Mouse (Mus musculus): ENCODE measurements at regions not wholly inside any gene's neighbourhood (a gene's known extent, or its start where the extent isn't known, plus 50 kb on each side); places are given as distances from the start of the nearest gene placed in this dataset.

DNA sequence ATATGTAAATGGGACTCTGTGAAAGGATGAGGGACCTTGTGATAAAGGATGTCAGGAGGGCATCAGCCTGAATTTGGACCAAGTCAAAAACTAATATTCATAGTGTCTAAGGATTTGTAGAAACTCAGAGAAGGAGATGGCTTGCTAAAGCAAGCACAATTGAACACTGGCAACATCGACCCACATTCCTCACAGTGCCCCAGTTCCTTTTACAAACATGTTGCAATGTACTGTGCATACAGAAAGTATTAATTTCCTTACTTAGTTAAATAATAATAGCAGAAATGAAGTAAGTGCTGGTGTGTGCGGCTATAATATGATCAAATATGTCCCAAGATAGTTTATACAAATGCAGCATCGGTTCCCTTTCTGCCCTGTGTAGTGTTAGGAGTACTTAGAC, 841.3 kb upstream of the Lrrc6 start:
- no peak for DNase-seq (ENCODE audit: low spot score in 2 of 2)
- intact Hi-C loops (cut with DNase I): no loop called here

DNA sequence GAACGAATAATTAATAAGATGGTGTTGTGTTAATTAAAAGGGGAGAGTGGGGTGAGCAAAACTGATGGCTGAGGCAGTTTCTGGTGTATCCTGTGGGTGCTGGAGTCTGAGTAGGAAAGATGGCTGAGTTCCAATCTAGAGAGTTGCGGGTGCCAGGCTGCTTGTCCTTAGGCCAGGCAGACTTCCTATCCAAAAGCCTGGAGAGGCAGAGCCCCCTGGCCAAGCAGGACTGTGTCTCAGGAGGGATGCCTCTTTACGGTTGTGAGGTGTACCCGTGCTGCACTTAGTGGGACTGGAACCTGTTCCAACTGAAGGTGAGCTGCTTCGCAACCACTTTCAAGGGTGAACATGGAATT, 836.3 kb upstream of the Lrrc6 start:
- DNase-seq (ENCODE audit: low spot score in 2 of 2): no peak
- intact Hi-C loops (cut with DNase I): no loop called here

- DNase-seq (ENCODE audit: low spot score in 2 of 2): no peak
- intact Hi-C loops (cut with DNase I): no loop called here
Observed at GRCm38 (mm10) chr15:67336294-67337039, 835.8 kb upstream of the Lrrc6 start.

- intact Hi-C loops (cut with DNase I): no loop called here
- no peak for DNase-seq (ENCODE audit: low spot score in 2 of 2)
Observed at GRCm38 (mm10) chr15:67332521-67332920, 831.8 kb upstream of the Lrrc6 start.

DNA sequence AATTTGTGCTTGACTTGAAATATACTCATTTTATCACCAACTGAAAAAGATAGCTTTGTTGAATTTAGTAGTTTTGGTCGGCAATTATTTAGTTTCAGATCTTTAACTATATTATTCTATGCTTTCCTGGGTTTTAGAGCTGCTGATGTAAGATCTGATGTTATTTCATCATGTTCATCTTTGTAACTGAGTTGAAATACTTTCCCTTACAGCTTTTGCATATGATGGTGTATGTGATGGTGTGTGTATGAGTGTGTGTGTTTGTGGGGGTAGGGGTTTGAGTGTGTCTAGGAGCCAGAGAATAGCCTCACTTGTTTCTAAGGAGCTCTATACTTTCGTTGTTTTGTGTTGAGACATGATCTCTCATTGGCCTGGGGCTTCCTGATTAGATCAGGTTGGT, 819.6 kb upstream of the Lrrc6 start:
- intact Hi-C loops (cut with DNase I): no loop called here
- DNase-seq (ENCODE audit: low spot score in 2 of 2): no peak

DNA sequence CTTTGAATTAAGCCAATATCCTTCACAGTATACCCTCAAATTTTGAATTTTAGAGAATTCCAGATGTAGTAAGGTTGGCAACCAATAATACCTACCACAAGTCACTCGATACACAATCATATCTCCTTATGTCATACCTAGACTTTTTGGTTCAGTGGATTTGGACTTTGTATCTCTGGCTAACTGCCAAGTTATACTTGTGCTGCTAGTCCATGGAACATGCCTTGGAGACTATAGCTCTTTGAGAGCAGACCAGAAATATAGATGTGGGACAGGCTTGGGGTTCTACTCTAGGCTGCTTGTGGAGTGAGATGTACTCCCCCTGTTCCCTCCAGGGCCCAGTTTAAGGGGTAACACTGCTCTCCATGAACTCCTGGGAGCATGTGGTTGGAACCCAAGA, 814.5 kb upstream of the Lrrc6 start:
- intact Hi-C loops (cut with DNase I): no loop called here
- no peak for DNase-seq (ENCODE audit: low spot score in 2 of 2)

DNA sequence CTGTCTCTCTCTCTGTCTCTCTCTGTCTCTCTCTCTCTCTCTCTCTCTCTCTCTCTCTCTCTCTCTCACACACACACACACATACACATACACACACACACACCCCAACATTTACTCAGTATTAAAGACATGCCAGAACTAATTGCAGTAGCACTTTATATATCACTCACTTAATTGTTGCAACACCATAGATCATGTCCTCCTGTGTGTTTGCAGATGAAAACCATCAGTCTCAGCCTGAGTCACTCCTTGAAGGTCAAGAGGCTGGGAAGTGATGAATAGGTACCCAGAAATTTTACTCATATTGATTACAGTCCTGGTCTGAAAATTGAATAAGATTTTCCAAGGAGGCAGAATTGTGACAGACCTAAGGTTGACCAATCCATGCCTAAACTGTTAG, 812.9 kb upstream of the Lrrc6 start:
- DNase-seq (ENCODE audit: low spot score in 2 of 2): no peak
- intact Hi-C loops (cut with DNase I): no loop called here

- no peak for DNase-seq (ENCODE audit: low spot score in 2 of 2)
- intact Hi-C loops (cut with DNase I): no loop called here
Observed at GRCm38 (mm10) chr15:67305681-67306080, 805.0 kb upstream of the Lrrc6 start.

GRCm38 (mm10) chr15:67303804-67304203, 803.1 kb upstream of the Lrrc6 start:
- intact Hi-C loops (cut with DNase I): no loop called here
- DNase-seq (ENCODE audit: low spot score in 2 of 2): no peak

DNA sequence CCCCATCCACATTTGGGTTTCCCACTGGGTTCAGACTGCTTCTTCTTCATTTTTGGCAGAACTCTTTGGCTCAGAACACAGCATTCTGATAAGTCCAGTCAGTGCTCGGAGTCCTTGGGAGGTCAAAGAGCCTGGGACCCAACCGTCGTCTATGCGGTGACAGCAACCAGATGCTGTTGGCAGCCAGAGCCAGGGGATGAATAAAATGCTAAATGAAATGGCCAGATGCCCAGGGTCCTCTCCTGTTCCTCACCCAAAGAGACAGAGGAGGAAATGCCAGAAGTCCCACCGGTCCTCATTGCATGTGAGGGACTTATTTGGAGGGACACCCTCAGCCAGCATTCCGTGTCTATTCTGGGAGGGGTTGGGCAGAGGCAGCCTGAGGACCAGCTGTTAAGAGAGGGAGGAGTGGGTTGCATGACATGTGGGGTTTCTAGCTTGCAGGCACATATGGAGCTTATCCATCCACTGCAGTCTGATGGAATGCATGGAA, 801.2 kb upstream of the Lrrc6 start:
- intact Hi-C loops (cut with DNase I): no loop called here
- DNase-seq (ENCODE audit: low spot score in 2 of 2): no peak

GRCm38 (mm10) chr15:67301024-67301423, 800.3 kb upstream of the Lrrc6 start:
- intact Hi-C loops (cut with DNase I): no loop called here
- no peak for DNase-seq (ENCODE audit: low spot score in 2 of 2)

DNA sequence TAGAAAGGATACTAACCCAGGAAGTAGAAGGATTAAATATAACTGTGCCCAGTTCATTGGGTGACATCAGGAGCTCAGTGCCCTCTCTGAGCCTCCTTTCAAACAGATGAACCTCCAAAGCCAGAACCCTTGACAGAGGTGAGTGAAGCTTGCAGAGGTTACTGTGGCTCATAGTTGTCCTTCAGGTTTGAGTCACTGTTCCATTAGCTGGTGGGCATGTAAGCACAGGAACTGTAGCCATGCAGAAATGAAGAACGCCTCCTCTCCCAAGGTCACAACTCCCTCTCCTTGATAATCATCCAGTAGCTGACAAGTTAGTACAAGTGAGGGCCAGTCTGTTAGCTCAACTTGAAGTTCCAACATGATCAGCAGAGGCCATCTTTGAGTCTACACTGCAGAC, 794.1 kb upstream of the Lrrc6 start:
- DNase-seq (ENCODE audit: low spot score in 2 of 2): no peak
- intact Hi-C loops (cut with DNase I): no loop called here

- intact Hi-C loops (cut with DNase I): no loop called here
Observed at GRCm38 (mm10) chr15:67289749-67290148, 789.0 kb upstream of the Lrrc6 start.

DNA sequence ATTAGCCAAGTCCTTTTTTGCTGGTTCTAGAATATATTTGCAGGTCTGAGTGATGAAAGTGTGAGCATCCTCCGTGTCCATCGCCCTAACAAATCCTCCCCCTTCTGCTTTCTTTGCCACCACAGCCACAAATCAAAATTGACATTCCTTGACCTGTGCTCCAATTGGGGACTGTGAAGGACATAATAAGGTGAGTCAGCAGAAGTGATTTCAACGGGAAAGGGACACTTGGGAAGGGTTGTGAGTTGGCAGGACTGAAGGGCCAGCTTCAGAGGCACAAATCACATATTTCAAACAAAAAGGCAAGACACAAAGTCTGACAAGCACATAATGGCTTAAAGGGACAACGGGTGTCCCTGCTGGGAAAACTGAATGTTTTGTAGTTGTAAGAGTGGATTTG, 784.2 kb upstream of the Lrrc6 start:
- intact Hi-C loops (cut with DNase I): no loop called here
- no peak for DNase-seq (ENCODE audit: low spot score in 2 of 2)

More at GRCm38 (mm10) chr15:67289749-67290148, 789.0 kb upstream of the Lrrc6 start:
- DNase-seq (ENCODE audit: low spot score in 2 of 2): no peak

DNA sequence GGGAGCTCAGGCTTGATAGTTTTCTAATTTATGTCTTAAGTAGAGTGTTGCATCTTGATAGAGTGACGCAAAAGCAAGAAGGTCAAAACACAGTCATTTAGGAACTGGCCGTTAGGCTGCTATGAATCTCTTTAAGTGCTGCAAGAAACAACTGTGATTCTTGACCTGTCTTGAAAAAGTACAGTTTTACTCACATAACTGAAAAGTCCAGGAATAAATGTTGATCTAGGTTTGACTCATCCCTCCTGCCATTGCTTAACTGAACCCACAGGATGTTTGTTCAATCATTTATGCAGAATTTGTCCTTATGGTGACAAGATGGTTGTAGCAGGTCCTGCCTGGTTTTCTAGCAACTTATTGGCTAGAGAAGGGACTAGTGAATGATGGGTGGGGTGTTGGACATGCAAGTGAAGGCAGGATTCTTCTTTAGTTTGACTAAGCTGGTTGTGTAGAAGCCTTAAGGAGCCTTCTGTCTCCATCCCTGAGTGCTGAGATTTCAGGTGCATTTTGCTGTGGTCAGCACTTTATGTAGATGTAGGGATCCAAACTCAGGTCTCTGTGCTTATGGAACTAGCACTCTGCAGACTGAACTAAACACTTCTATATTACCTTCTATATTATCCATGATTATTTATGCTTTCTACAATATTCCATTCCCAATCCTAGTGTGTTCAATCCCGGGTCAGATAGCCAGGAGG, 782.7 kb upstream of the Lrrc6 start:
- no peak for DNase-seq (ENCODE audit: low spot score in 2 of 2)
- intact Hi-C loops (cut with DNase I): no loop called here

GRCm38 (mm10) chr15:67278869-67279268, 778.2 kb upstream of the Lrrc6 start:
- intact Hi-C loops (cut with DNase I): no loop called here
- no peak for DNase-seq (ENCODE audit: low spot score in 2 of 2)

- intact Hi-C loops (cut with DNase I): no loop called here
- DNase-seq (ENCODE audit: low spot score in 2 of 2): no peak
Observed at GRCm38 (mm10) chr15:67275058-67275457, 774.3 kb upstream of the Lrrc6 start.

- intact Hi-C loops (cut with DNase I): no loop called here
- no peak for DNase-seq (ENCODE audit: low spot score in 2 of 2)
Observed at GRCm38 (mm10) chr15:67272397-67272796, 771.7 kb upstream of the Lrrc6 start.

DNA sequence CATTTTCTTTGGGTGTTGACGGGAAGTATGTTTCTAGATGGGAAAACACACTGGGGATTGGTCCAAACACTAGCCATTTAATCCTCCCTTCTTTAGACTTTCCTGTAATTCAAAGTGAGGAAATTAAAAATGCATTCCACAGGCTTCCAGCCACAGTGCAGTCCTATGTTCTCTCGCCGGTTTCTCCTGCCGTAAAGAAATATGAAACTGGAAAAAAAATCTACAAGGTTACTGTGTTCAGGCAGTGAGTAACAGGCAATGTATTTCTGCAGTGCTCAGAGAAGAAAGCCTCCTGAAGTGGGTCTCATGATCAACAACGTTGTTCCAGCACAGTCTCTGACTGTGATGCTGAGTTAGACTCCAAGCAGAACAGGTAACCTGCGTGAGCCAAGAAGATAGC, 763.0 kb upstream of the Lrrc6 start:
- intact Hi-C loops (cut with DNase I): no loop called here
- no peak for DNase-seq (ENCODE audit: low spot score in 2 of 2)

DNA sequence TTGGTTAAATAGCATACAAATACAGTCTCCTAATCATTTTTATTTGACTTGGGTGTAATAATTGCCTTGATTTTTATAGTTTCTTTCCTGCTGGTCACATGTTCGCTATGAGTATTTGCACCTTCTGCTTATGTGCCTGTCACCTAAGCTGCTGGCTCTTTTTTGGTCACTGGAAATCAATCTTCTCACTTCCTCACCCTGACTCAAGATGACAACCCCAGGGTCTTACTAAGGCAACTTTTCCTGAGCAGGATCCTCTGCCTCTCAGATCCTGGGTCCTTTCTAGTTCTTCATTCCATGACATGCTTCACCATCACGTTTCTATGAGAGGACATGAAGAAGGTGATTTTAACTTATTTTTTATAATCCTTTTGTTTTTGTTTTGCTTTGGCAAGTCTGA, 762.6 kb upstream of the Lrrc6 start:
- no peak for DNase-seq (ENCODE audit: low spot score in 2 of 2)
- intact Hi-C loops (cut with DNase I): no loop called here

DNA sequence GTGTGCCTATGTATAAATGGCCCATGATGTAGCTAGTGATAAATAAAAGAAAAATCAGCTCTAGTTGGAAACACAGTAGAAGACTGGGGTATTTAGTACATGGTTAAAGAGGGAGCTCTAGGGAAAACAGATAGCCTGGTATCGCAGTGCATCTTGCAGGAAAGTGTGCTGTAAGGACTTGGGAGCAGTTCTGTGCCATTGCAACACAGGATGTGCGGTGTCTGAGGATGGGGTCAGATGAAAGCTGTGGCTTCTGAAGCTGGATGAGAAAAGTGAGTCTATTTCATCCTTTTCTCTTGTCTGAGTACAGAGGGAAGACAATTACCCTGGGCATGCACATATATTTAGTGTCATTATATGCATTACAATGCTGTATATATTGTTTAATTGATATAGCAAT, 761.6 kb upstream of the Lrrc6 start:
- intact Hi-C loops (cut with DNase I): no loop called here
- DNase-seq (ENCODE audit: low spot score in 2 of 2): no peak

Measured in left cerebral cortex, postnatal 36 days (tissue).